Mouse (Mus musculus) heart, postnatal 0 days (tissue): ENCODE results near the gene Tbxas1.

Source experiments
- CTCF ChIP-seq: IDR thresholded peaks from 2 replicates; pipeline ENCODE4 v1.5.1; 2016; ENCODE audit warnings: antibody characterized with exemption, control low read depth, low read depth
- EP300 ChIP-seq: IDR thresholded peaks from 2 replicates; pipeline ENCODE4 v1.6.1; 2016; ENCODE audit warnings: antibody characterized with exemption, low read depth

- TF ChIP-seq CTCF (no peak), EP300 (no peak)
Measured at GRCm38 (mm10) chr6:38847447-38847846, 27.8 kb upstream of the Tbxas1 start.
